Mouse (Mus musculus): Measurements from ENCODE around the gene Pmvk.
"Not testable (repeated sequence)": the region's sequence is repeated elsewhere in the genome, so short reads cannot be mapped to it uniquely, and the experiment has no call there.

Gene Pmvk

GRCm38 (mm10) chr3:89454401-89455177, at the start of gene Pmvk:
Gene Pmvk (plus strand): TSS chr3:89454541.
- DNase-seq: no peak

- no peak for DNase-seq
These were observed 47.5 kb upstream of the Pmvk start for GRCm38 (mm10) chr3:89406887-89407286.

- DNase-seq: no peak
These were observed 45.9 kb upstream of the Pmvk start for GRCm38 (mm10) chr3:89408448-89408847.

DNA sequence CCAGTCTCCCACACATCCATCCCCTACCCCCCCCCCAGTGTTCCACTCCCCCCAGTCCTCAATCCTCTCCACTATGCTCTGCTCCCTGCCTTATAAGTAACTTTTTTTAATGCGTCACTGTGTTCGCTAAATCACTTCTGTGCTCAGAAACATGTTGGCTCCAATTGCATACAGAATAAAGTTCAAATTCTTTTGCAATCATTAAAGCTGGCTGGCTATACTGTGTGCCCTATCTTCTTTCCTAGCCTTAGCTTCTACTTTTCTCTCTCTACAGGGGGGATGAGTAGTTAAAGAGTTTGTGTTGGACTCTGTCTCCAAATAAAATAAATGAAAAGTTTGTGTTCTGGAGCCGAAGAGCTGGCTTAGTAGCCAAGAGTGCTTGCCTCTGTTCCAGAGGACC, 44.6 kb upstream of the Pmvk start:
- DNase-seq: no peak

- DNase-seq: no peak
These were observed 43.5 kb upstream of the Pmvk start for GRCm38 (mm10) chr3:89410864-89411263.

- peak; percentile 100 for DNase-seq
These were observed 42.6 kb upstream of the Pmvk start, which contains the start of gene Flad1 for GRCm38 (mm10) chr3:89411490-89412393. Gene Flad1 (minus strand): TSS chr3:89411870.

DNA sequence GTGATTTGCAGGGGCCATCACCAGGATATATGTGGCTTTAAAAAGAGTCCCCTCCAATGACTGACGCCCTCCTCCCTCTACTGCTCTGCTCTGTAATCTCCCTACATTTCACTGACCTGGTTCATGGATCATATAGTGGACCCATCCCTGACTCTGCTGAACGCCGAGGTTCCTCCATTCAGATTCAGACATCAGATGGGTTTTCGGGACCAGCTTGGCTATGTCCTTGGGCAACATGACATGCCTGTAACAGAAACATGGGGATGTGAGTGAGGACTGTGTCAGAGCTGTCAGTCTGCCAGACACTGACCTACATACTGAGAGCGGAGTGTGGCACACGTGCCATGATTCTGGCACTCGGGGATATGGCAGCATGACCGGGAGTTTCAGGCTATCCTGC, 38.2 kb upstream of the Pmvk start:
- DNase-seq: no peak

DNA sequence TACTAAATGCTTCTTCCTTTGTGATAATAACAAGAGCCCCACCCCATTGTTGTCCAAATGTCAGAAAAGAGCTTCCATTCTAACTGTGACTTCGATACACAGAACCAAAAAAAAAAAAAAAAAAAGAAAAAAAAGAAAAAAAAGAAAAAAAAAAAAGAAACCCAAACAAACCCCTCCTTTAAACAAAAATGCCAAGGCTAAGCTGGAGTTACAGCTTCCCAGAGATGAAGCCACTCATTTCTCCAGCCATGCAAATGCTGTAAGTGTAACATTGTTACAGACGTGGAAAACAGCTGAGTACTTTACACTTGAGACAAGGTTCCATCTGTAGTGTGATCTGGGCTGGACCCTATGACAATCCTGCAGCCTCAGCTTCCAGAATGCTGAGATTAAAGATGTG, 37.2 kb upstream of the Pmvk start:
- DNase-seq: no peak

DNA sequence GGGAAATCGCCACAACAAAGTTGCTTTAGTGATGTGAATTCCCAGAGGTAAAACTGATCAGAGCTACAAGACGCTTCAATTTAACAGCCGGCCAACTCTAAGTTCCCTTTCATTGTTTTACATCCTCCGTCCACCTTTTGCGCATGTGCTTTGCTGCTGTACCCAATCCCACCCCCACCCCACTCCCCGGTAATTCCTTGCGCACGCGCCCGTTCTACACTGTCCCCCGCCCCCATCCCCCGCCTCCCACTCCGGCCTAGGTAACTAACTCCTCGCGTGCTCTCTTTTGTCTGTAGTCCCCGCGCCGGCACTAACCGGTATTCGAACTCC, 36.5 kb upstream of the Pmvk start:
- no peak for DNase-seq

- peak; percentile 94 for DNase-seq
These were observed 36.0 kb upstream of the Pmvk start, which contains the start of the genes Cks1b and Shc1 for GRCm38 (mm10) chr3:89418170-89418860. Gene Cks1b (minus strand): TSS chr3:89418383. Gene Shc1 (plus strand): TSS chr3:89418443.

- DNase-seq: no peak
These were observed 35.5 kb upstream of the Pmvk start for GRCm38 (mm10) chr3:89418861-89419250.

DNA sequence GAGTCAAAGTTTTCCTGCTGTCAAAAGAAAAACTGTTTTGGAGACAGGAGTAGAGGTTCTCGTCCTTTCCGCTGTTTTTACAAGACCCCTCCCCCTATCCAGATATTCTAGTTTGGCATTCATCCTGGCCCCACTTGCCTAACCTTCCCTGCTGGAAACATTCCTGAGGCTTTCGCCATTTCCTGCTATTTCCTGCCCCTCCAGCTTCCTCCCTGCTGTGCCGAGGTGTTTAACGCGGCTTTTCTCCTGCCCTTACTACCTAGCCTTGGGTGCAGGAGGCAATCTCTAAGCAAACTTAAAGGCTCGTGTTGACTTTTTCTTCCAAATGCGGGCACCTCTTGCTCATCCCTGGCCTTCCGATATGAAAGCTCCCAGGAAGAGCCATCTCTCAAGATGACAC, 34.8 kb upstream of the Pmvk start:
- DNase-seq: no peak

DNA sequence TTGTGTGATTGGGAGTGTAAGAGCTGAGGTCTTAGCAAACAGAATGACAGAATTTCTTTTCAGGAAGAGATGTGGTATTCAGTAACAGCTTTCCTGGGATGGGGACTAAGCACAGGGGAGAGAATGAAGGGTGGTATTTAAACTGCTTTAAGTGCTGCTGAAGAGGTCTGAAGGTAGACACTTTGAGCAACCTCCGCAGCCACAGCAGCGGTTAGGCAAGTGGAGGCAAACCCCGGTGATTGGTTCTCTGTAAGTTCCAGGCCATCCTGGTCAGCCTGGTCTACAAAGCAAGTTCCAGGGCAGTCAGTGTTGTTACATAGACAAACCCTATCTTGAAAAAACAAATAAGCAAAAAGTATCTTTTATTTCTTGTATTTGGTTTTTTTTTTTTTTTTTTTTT, 34.4 kb upstream of the Pmvk start:
- DNase-seq: no peak

DNA sequence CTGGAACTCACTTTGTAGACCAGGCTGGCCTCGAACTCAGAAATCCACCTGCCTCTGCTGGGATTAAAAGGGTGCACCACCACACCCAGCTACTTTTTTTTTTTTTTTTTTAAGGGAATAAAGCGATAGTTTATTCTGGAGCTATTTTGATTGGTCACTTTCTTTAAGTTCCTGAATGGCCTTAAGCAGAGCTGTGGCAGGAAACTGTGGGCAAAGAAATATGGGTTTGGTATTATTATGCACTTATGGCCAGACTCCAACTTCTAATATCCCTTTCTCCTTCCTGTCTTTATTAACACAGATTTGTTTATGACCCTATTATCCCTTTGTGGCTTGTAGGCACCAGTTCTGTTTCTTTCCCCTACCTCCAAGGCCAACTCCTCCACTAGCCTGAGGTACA, 33.9 kb upstream of the Pmvk start:
- DNase-seq: no peak

GRCm38 (mm10) chr3:89421002-89421774, 33.2 kb upstream of the Pmvk start:
- DNase-seq: no peak

DNA sequence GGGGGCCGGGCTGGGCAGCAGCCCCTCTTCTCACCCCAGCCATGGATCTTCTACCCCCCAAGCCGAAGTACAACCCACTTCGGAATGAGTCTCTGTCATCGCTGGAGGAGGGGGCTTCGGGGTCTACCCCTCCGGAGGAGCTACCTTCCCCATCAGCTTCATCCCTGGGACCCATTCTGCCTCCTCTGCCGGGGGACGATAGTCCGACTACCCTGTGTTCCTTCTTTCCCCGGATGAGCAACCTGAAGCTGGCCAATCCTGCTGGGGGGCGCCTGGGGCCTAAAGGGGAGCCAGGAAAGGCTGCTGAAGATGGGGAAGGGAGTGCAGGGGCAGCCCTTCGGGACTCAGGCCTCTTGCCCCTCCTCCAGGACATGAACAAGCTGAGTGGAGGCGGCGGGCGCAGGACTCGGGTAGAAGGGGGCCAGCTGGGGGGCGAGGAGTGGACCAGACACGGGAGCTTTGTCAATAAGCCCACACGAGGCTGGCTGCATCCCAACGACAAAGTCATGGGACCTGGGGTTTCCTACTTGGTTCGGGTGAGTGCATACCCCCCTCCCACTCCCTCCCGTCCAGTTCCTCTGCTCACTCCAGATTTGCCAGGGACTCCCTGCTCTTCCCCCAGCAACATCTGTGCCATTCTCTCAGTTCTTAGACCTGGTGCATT, 32.4 kb upstream of the Pmvk start:
- DNase-seq: no peak

- peak; percentile 15 for DNase-seq
These were observed 31.7 kb upstream of the Pmvk start for GRCm38 (mm10) chr3:89422556-89423205.

DNA sequence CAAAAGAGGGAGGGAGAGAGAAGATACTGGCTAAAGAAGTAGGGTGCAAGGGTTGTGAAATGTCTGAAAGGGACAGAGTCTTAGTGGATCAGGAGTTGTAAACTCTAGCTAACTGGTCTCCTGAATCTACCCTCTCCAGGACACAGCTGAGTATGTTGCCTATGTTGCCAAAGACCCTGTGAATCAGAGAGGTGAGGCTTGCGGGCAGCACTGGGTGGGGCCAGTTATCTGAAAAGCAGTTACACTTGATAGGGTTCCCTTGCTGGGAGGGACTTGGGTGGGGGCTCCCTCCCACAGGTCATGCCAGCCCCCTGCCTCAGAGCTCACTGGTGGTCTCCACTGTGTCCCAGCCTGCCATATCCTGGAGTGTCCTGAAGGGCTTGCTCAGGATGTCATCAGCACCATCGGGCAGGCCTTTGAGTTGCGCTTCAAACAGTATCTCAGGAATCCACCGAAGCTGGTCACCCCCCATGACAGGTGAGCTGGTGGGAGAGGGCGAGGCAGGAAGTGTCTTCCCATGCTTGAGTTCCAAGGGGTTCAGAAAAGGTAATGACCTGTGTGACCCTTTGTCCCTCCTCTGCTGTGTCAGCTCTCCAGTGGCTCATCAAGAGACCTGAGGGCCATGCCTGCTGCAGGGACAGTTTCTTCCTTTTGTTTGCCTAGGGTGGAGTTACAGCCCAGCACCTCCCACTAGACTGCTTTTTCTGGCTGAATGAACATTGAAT, 29.8 kb upstream of the Pmvk start:
- peak; percentile 12 for DNase-seq

GRCm38 (mm10) chr3:89425141-89425525, 29.2 kb upstream of the Pmvk start:
- no peak for DNase-seq

- no peak for DNase-seq
These were observed 28.5 kb upstream of the Pmvk start for GRCm38 (mm10) chr3:89425876-89426275.

GRCm38 (mm10) chr3:89429021-89429420, 25.3 kb upstream of the Pmvk start:
- DNase-seq: not testable (repeated sequence)
